Mouse (Mus musculus): ENCODE results near the gene Dolpp1. TPM values are rescaled to one million over a fixed set of nuclear protein-coding genes. Genes with fewer than 3 reads are reported as not detected.

Gene Dolpp1
- polyA plus RNA-seq, 1 experiment from 2014 or later: 39.5 TPM

DNA sequence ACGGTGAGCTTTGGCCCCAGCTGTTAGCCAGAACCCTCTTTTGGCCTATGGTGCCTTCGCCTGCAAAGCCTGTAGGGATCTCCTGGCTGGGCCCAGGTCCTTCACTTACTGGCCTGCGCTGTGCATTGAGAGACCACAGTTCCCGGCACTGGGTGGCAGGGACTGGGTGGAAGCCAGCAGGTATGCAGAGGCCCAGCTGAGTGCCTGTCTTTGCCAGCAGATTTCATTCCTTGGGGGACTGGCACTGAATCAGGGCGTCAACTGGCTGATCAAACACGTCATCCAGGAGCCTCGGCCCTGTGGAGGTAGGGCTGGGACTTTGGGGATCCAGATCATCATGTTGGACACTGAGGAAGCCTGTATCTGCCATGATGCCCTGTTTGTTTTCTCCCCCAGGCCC is 3.7 kb downstream of the Dolpp1 start:
- WGBS: 90% methylated on average over 7 of the region's 7 CpGs
- Histone ChIP-seq H3K9me3 (ENCODE audit: control insufficient read depth) (no peaks in the 10 kb centered on the region), H3K27ac (ENCODE audit: low read depth, low read length) (0 out of 2 replicates have a peak overlapping the region, but pooled peaks have one; percentile 29), H3K4me2 (replicated peaks; ENCODE audit: low read depth) (0 out of 2 replicates have a peak overlapping the region, but pooled peaks have one; percentile 2), H3K4me3 (ENCODE audit: low read depth, low read length) (no peak overlapping the region), H3K9ac (ENCODE audit: low read depth, low read length) (0 out of 2 replicates have a peak overlapping the region, but pooled peaks have one; percentile 1), H3K36me3 (ENCODE audit: control insufficient read depth, insufficient read depth) (peaks cover 51% of the 10 kb centered on the region), H3K27me3 (replicated peaks; ENCODE audit: control insufficient read depth, insufficient read depth, low read length) (no peaks in the 10 kb centered on the region), H3K4me1 (replicated peaks; ENCODE audit: control insufficient read depth, insufficient read depth, low read length) (0 out of 2 replicates have a peak, but pooled peaks cover 8% of the 10 kb centered on the region)
- TF ChIP-seq CTCF (IDR thresholded peaks at IDR 0.05; ENCODE audit: low read depth): no peak
- no peak for ATAC-seq

DNA sequence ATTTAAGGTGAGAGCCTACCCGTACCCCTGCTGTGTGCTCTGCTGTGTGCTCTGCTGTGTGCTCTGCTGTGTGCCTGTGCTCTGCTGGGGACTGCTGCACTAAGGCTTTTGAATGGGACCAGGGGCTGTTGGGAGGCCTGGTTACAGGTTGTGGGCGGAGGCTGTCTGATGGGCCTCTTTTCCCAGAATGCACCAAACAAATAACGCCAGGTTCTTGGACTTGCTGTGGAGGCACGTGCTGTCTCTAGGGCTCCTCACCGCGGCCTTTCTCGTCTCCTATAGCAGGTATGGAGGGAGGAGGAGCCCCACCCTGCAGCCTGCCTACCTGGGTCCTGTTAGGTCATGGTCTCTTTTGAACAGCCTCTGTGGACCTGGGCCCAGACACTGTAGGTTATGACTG is 4.2 kb downstream of the Dolpp1 start:
- Histone ChIP-seq H3K4me2 (replicated peaks; ENCODE audit: low read depth) (0 out of 2 replicates have a peak overlapping the region, but pooled peaks have one; percentile 2), H3K36me3 (ENCODE audit: control insufficient read depth, insufficient read depth) (peaks cover 55% of the 10 kb centered on the region), H3K27me3 (replicated peaks; ENCODE audit: control insufficient read depth, insufficient read depth, low read length) (no peaks in the 10 kb centered on the region), H3K4me3 (ENCODE audit: low read depth, low read length) (no peak overlapping the region), H3K4me1 (replicated peaks; ENCODE audit: control insufficient read depth, insufficient read depth, low read length) (0 out of 2 replicates have a peak, but pooled peaks cover 8% of the 10 kb centered on the region), H3K9ac (ENCODE audit: low read depth, low read length) (no peak overlapping the region), H3K27ac (ENCODE audit: low read depth, low read length) (0 out of 2 replicates have a peak overlapping the region, but pooled peaks have one; percentile 29), H3K9me3 (ENCODE audit: control insufficient read depth) (no peaks in the 10 kb centered on the region)
- 46% methylated on average over 7 of the region's 7 CpGs for WGBS
- TF ChIP-seq CTCF (IDR thresholded peaks at IDR 0.05; ENCODE audit: low read depth): peak; percentile 49
- no peak for ATAC-seq

DNA sequence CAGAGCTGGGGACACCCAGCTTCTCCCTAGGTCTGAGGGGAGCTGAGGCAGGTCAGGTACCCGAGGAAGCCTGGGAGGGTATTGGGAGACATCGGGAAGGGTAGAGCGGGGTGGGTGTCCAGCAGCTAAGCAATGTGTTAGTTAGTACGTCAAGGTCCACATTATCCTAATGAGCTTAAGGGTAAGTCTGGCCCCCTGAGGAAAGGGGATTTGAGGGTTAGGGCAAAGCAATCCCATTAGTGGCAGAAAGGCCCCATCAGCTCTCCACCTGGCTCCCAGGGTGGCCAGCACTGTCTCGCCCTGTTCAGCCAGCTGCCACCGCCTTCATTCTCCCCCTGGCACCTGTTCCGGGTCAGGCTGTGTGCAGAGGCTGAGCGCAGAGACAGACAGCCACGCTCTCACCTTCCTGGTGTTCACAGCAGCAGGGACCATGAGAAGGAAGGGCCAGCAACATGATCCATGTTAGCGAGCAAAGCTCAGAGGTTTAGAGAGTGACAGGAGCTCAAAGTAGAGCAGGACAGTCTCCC is 6.0 kb downstream of the Dolpp1 start:
- H3K36me3 ChIP-seq (ENCODE audit: control insufficient read depth, insufficient read depth): peaks cover 73% of the 10 kb centered on the region
- WGBS: 87% methylated on average over 10 of the region's 10 CpGs
- no peaks in the 10 kb centered on the region for H3K27me3 ChIP-seq (replicated peaks; ENCODE audit: control insufficient read depth, insufficient read depth, low read length)
- no peak overlapping the region for H3K27ac ChIP-seq (ENCODE audit: low read depth, low read length)
- no peak overlapping the region for H3K9ac ChIP-seq (ENCODE audit: low read depth, low read length)
- ATAC-seq: no peak
- 0 out of 2 replicates have a peak, but pooled peaks cover 8% of the 10 kb centered on the region for H3K4me1 ChIP-seq (replicated peaks; ENCODE audit: control insufficient read depth, insufficient read depth, low read length)
- no peak for TF ChIP-seq CTCF (IDR thresholded peaks at IDR 0.05; ENCODE audit: low read depth)
- H3K4me3 ChIP-seq (ENCODE audit: low read depth, low read length): no peak overlapping the region
- no peaks in the 10 kb centered on the region for H3K9me3 ChIP-seq (ENCODE audit: control insufficient read depth)
- no peak overlapping the region for H3K4me2 ChIP-seq (replicated peaks; ENCODE audit: low read depth)

DNA sequence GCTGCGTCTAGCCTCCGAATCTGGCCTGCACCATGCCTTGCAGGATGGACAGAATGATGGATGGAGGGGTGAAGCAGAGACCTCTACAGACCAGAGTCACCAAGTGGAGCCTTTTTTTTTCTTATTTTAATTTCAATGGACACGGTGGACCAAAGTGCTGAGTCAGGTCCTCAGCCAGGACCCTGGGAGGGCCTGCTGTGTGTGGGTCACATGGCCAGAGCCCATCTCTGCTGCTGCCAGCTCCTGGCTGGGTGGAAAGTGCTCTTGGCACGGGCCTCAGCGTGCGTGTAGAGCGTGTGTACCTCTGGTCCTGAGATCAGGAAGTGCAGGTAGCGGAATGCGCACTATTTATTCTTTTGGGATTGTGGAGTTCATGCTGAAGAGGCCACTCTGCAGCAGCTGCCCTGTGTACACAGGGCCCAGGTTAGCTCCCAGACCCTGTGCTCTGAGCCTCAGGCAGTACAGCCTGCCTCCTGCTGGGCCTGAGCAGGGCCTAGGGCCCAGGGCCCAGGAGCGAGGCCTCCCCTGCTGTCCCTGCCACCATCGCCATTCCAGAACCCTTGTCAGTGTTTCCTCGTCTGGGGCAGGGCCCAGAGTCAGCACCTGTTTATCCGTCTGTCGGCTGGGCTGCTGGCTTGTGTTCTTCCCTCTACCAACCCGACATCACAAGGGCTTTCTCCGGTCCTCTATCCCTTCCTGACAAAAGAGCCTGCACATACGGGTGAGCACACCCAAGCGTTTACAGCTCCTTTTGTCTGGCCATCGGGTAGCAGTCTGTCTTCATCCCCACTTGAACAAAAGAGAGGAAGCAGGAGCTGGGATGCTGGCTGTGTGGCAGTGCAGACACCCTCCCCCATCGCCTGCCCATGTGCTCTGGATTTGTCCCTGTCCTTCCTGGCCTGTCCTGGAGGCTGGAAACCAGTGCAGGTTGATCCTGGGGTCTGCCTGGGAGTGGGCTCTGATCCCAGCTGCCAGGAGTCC is 7.4 kb downstream of the Dolpp1 start:
- H3K27ac ChIP-seq (ENCODE audit: low read depth, low read length): no peak overlapping the region
- ATAC-seq: no peak
- H3K4me2 ChIP-seq (replicated peaks; ENCODE audit: low read depth): no peak overlapping the region
- no peaks in the 10 kb centered on the region for H3K9me3 ChIP-seq (ENCODE audit: control insufficient read depth)
- no peak overlapping the region for H3K9ac ChIP-seq (ENCODE audit: low read depth, low read length)
- H3K4me1 ChIP-seq (replicated peaks; ENCODE audit: control insufficient read depth, insufficient read depth, low read length): 0 out of 2 replicates have a peak, but pooled peaks cover 4% of the 10 kb centered on the region
- TF ChIP-seq CTCF (IDR thresholded peaks at IDR 0.05; ENCODE audit: low read depth): no peak
- no peak overlapping the region for H3K4me3 ChIP-seq (ENCODE audit: low read depth, low read length)
- peaks cover 87% of the 10 kb centered on the region for H3K36me3 ChIP-seq (ENCODE audit: control insufficient read depth, insufficient read depth)
- H3K27me3 ChIP-seq (replicated peaks; ENCODE audit: control insufficient read depth, insufficient read depth, low read length): no peaks in the 10 kb centered on the region
- WGBS: 66% methylated on average over 20 of the region's 20 CpGs

DNA sequence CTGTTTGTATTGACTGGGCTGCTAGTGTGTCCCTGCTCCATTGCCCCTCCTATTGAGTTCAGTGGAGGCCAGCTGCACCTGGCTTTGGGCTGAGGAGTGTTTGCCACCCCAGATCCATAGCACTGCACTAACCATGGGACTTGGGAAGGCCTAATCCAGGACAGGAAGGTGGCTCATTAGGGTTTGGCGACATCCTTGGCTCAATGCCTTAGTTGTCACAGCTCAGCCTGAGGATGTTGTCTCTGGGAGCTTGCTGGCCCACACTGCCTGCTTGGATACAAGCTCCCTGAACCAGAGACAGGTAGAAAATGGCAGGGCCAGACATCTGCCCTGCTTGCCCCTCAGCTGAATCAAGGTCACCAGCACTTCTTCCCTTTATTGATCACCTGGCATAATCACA is 9.5 kb downstream of the Dolpp1 start:
- peaks cover 95% of the 10 kb centered on the region for H3K36me3 ChIP-seq (ENCODE audit: control insufficient read depth, insufficient read depth)
- no peak overlapping the region for H3K9ac ChIP-seq (ENCODE audit: low read depth, low read length)
- H3K27me3 ChIP-seq (replicated peaks; ENCODE audit: control insufficient read depth, insufficient read depth, low read length): no peaks in the 10 kb centered on the region
- no peaks in the 10 kb centered on the region for H3K9me3 ChIP-seq (ENCODE audit: control insufficient read depth)
- H3K4me1 ChIP-seq (replicated peaks; ENCODE audit: control insufficient read depth, insufficient read depth, low read length): no peaks in the 10 kb centered on the region
- H3K27ac ChIP-seq (ENCODE audit: low read depth, low read length): no peak overlapping the region
- H3K4me2 ChIP-seq (replicated peaks; ENCODE audit: low read depth): no peak overlapping the region
- no peak for TF ChIP-seq CTCF (IDR thresholded peaks at IDR 0.05; ENCODE audit: low read depth)
- H3K4me3 ChIP-seq (ENCODE audit: low read depth, low read length): no peak overlapping the region
- no peak for ATAC-seq
- WGBS: 89% methylated on average over 1 of the region's 1 CpGs

DNA sequence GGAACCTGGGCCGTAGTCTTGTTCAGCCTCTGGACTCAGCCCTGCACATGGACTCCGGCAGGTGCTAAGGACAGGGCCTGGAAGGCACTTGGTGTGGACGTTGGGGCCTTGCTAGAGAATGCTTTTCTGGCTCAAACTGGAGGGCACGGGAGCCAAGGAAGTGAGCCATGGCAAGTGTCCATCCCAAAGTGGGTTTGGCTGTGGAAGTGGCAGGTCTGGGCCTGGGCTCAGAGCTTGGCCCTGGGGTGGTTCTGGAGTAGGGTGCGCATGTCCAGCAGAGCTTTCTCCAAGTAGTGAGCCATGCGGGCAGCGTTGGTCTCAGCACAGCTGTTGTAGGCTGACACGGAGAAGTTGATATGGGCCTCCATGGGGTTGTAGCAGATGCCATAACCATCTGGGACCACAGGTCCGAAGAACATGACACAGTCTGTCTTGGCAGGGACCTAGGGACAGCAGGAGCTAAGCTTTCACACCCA is 10.3 kb downstream of the Dolpp1 start:
- Histone ChIP-seq H3K9me3 (ENCODE audit: control insufficient read depth) (no peaks in the 10 kb centered on the region), H3K4me1 (replicated peaks; ENCODE audit: control insufficient read depth, insufficient read depth, low read length) (no peaks in the 10 kb centered on the region), H3K27me3 (replicated peaks; ENCODE audit: control insufficient read depth, insufficient read depth, low read length) (no peaks in the 10 kb centered on the region), H3K4me3 (ENCODE audit: low read depth, low read length) (no peak overlapping the region), H3K36me3 (ENCODE audit: control insufficient read depth, insufficient read depth) (peaks cover 96% of the 10 kb centered on the region), H3K4me2 (replicated peaks; ENCODE audit: low read depth) (no peak overlapping the region), H3K27ac (ENCODE audit: low read depth, low read length) (no peak overlapping the region), H3K9ac (ENCODE audit: low read depth, low read length) (no peak overlapping the region)
- no peak for TF ChIP-seq CTCF (IDR thresholded peaks at IDR 0.05; ENCODE audit: low read depth)
- no peak for ATAC-seq
- 87% methylated on average over 9 of the region's 9 CpGs for WGBS
